9 mouse cellular contexts compared by ENCODE assay signal in the genomic region with DNA sequence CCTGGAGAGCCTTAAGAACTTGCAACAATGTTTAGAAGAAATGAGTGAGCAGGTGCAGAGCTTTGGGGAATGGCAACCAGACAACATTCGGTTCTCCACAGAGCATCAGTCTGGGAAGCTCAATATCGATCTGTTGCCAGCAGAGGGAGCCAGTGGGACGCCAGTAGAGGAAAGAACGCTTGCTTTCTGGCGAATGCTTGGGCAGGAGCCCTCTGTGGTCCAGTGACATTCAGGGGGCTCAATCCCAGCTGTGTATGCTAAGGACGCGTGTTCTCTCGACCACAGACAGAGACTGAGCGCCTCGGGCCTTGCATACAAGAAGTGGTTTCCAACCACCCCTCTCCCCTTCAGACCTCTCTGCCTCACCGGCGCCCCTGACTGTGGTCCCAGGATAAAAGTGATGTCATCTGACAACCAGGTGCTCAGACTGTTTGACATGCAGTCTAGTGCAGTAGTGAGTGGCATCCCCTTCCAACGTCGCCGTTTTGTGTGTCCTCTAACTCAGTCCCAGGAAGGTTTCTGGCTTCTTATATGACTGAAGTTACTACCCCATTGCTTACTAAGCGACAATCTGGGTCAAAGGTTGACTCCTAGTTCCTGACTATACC. TPM values are rescaled to one million over a fixed set of nuclear protein-coding genes. Genes with fewer than 3 reads are reported as not detected.
DNase-seq lines count a peak whose midpoint lies in the region; ATAC-seq and TF ChIP-seq lines count a peak whose summit lies in the region.
"Had no signal": no experiment of that assay in that cellular context is flagged by ENCODE, and none has a peak within 500 bp of the region (broad histone marks: within the 10 kb centered on the region; RNA-seq: fewer than 3 reads in every experiment).

No protein-coding gene starts in this region.

- no peaks in the 10 kb centered on the region for H3K27me3 ChIP-seq in ES-Bruce4 (ENCODE audit: control insufficient read depth, insufficient read depth, low read length, poor library complexity, severe bottlenecking)
- H3K27me3 ChIP-seq in forebrain, embryonic 11.5 days (ENCODE audit: control insufficient read depth, insufficient read depth, low read length): no peaks in the 10 kb centered on the region
- peaks cover 6% of the 10 kb centered on the region; the same call in 1 of the 2 replicates for H3K27me3 ChIP-seq in heart, embryonic 15.5 days

- H3K36me3 ChIP-seq in ES-Bruce4 (ENCODE audit: control insufficient read depth, insufficient read depth, low read length, poor library complexity, severe bottlenecking): no peaks in the 10 kb centered on the region
- H3K36me3 ChIP-seq in forebrain, embryonic 11.5 days (ENCODE audit: control insufficient read depth, insufficient read depth, low read length): no peaks in the 10 kb centered on the region
- H3K36me3 ChIP-seq in heart, embryonic 15.5 days: no peaks in the 10 kb centered on the region

- no peaks in the 10 kb centered on the region for H3K9me3 ChIP-seq in ES-Bruce4 (replicated peaks; ENCODE audit: control insufficient read depth, insufficient read depth, low read length, poor library complexity, severe bottlenecking)
- no peaks in the 10 kb centered on the region for H3K9me3 ChIP-seq in forebrain, embryonic 11.5 days (ENCODE audit: control insufficient read depth, low read length)
- H3K9me3 ChIP-seq in heart, embryonic 15.5 days (replicated peaks): 0 out of 2 replicates have a peak, but pooled peaks cover 4% of the 10 kb centered on the region

- no peak overlapping the region for H3K4me2 ChIP-seq in forebrain, embryonic 11.5 days (ENCODE audit: low read depth, low read length, severe bottlenecking)
- peak overlapping the region; percentile 41 for H3K4me2 ChIP-seq in heart, embryonic 15.5 days

- no peak overlapping the region for H3K9ac ChIP-seq in ES-Bruce4 (ENCODE audit: low read depth, poor library complexity, severe bottlenecking)
- no peak overlapping the region for H3K9ac ChIP-seq in forebrain, embryonic 11.5 days (ENCODE audit: low read length)
- no peak overlapping the region for H3K9ac ChIP-seq in heart, embryonic 15.5 days

- peak; percentile 97 for TF ChIP-seq CTCF in ES-Bruce4 (IDR thresholded peaks at IDR 0.05; ENCODE audit: low read depth, low read length)
- TF ChIP-seq CTCF in lung, adult 2 months (IDR thresholded peaks at IDR 0.05; ENCODE audit: insufficient read depth, low read length): peak; percentile 89
- TF ChIP-seq CTCF in olfactory bulb, adult 2 months (IDR thresholded peaks at IDR 0.05; ENCODE audit: insufficient read depth, low read depth, low read length): peak; percentile 67

- peak; percentile 58 for DNase-seq in c-Kit-positive CD71-negative TER-119-negative erythroid progenitor cells, embryonic 14.5 days (ENCODE audit: low read depth)
- DNase-seq in forebrain, embryonic 11.5 days (ENCODE audit: low spot score): peak; percentile 87
- peak; percentile 79 for DNase-seq in kidney, postnatal 14 days
- DNase-seq in lung, adult 2 months: peak; percentile 72
- peak; percentile 79 for DNase-seq in thymus, postnatal 0 days (ENCODE audit: low spot score)

- no peak overlapping the region for H3K27ac ChIP-seq in ES-Bruce4 (ENCODE audit: insufficient read depth, low read length)
- H3K27ac ChIP-seq in forebrain, embryonic 11.5 days (ENCODE audit: low read depth, low read length): no peak overlapping the region
- H3K27ac ChIP-seq in heart, embryonic 15.5 days: no peak overlapping the region
- no peak overlapping the region for H3K27ac ChIP-seq in olfactory bulb, adult 2 months (ENCODE audit: insufficient read depth, low read depth, low read length)
- H3K27ac ChIP-seq: macrophage had no signal

- no peak overlapping the region for H3K4me3 ChIP-seq in ES-Bruce4 (ENCODE audit: low read depth, low read length)
- no peak overlapping the region for H3K4me3 ChIP-seq in forebrain, embryonic 11.5 days (ENCODE audit: low read depth, low read length)
- H3K4me3 ChIP-seq in heart, embryonic 15.5 days: no peak overlapping the region
- no peak overlapping the region for H3K4me3 ChIP-seq in lung, adult 2 months (replicated peaks; ENCODE audit: extremely low read depth, low read depth, low read length)
- H3K4me3 ChIP-seq in olfactory bulb, adult 2 months (ENCODE audit: insufficient read depth, low read depth, low read length): no peak overlapping the region

- H3K4me1 ChIP-seq in ES-Bruce4 (ENCODE audit: control insufficient read depth, insufficient read depth, low read length): no peaks in the 10 kb centered on the region
- no peaks in the 10 kb centered on the region for H3K4me1 ChIP-seq in forebrain, embryonic 11.5 days (replicated peaks; ENCODE audit: control insufficient read depth, insufficient read depth, low read length)
- H3K4me1 ChIP-seq in heart, embryonic 15.5 days (replicated peaks): 0 out of 2 replicates have a peak, but pooled peaks cover 2% of the 10 kb centered on the region
- no peaks in the 10 kb centered on the region for H3K4me1 ChIP-seq in lung, adult 2 months (ENCODE audit: control insufficient read depth, insufficient read depth, low read length)
- peaks cover 5% of the 10 kb centered on the region; the same call in 1 of the 2 replicates for H3K4me1 ChIP-seq in olfactory bulb, adult 2 months (ENCODE audit: control insufficient read depth, insufficient read depth, low read length)

- 19% methylated on average over 16 of the region's 16 CpGs for WGBS in forebrain, embryonic 11.5 days
- WGBS in heart, embryonic 15.5 days: 16% methylated on average over 16 of the region's 16 CpGs
- WGBS in lung, adult 2 months: 13% methylated on average over 16 of the region's 16 CpGs
- WGBS in olfactory bulb, adult 2 months: 12% methylated on average over 16 of the region's 16 CpGs

- no peak for TF ChIP-seq POLR2A in ES-Bruce4 (IDR thresholded peaks at IDR 0.05; ENCODE audit: insufficient read depth, low read length)
- TF ChIP-seq POLR2A in lung, adult 2 months (IDR thresholded peaks at IDR 0.05; ENCODE audit: borderline replicate concordance, extremely low read depth, low read depth, low read length): no peak
- TF ChIP-seq POLR2A in olfactory bulb, adult 2 months (IDR thresholded peaks at IDR 0.05; ENCODE audit: insufficient read depth, low read depth, low read length): no peak

- TF ChIP-seq EP300 in ES-Bruce4 (IDR thresholded peaks at IDR 0.05; ENCODE audit: insufficient read depth, low read depth, low read length): no peak

- no peak; the same call in 1 of the 2 replicates for ATAC-seq in forebrain, embryonic 11.5 days (replicated peaks; ENCODE audit: low FRiP score)
- ATAC-seq in heart, embryonic 15.5 days (replicated peaks; ENCODE audit: insufficient number of reproducible peaks, insufficient read depth, low FRiP score, low read depth): no peak

RNA-seq across cellular contexts. Expression of a gene that starts 16.9 kb away (rescaled TPM):
- polyA plus RNA-seq in ES-Bruce4 (2011; ENCODE audit: insufficient read depth, insufficient read length, low read depth, missing spikeins): not detected in 2 replicates
- polyA plus RNA-seq in forebrain, embryonic 11.5 days (2014; fragmentation: Nextera tagmentation; extraction: Ambion mirVana): not detected in 2 replicates
- polyA plus RNA-seq in heart, embryonic 15.5 days (2015; fragmentation: Nextera tagmentation; extraction: Ambion mirVana): 2.7 and 5.6 TPM in 2 replicates
- 257 and 330 TPM in 2 replicates for polyA plus RNA-seq in lung, adult 2 months (2012; rRNA removed)
- not detected in 2 replicates for polyA plus RNA-seq in olfactory bulb, adult 2 months (2012; ENCODE audit: insufficient read depth, insufficient read length, low replicate concordance, missing spikeins)
- polyA plus RNA-seq in thymus, postnatal 0 days (2015; fragmentation: Nextera tagmentation; extraction: Ambion mirVana): not detected in 2 replicates
- polyA plus RNA-seq: macrophage had no signal

RNA-seq across cellular contexts. Expression of a gene that starts 17.2 kb away (rescaled TPM):
- 0.46 TPM in 1 of 2 replicates, not detected in the other for polyA plus RNA-seq in ES-Bruce4 (2011; ENCODE audit: insufficient read depth, insufficient read length, low read depth, missing spikeins)
- polyA plus RNA-seq in forebrain, embryonic 11.5 days (2014; fragmentation: Nextera tagmentation; extraction: Ambion mirVana): not detected in 2 replicates
- not detected in 2 replicates for polyA plus RNA-seq in heart, embryonic 15.5 days (2015; fragmentation: Nextera tagmentation; extraction: Ambion mirVana)
- polyA plus RNA-seq in lung, adult 2 months (2012; rRNA removed): 18.0 TPM in 1 of 2 replicates, not detected in the other
- polyA plus RNA-seq in olfactory bulb, adult 2 months (2012; ENCODE audit: insufficient read depth, insufficient read length, low replicate concordance, missing spikeins): not detected in 2 replicates
- polyA plus RNA-seq in thymus, postnatal 0 days (2015; fragmentation: Nextera tagmentation; extraction: Ambion mirVana): 1.3 and 6.3 TPM in 2 replicates
- polyA plus RNA-seq: macrophage had no signal

RNA-seq across cellular contexts. Expression of a gene that starts 32.5 kb away (rescaled TPM):
- 0.33 TPM in 1 of 2 replicates, not detected in the other for polyA plus RNA-seq in ES-Bruce4 (2011; ENCODE audit: insufficient read depth, insufficient read length, low read depth, missing spikeins)
- polyA plus RNA-seq in forebrain, embryonic 11.5 days (2014; fragmentation: Nextera tagmentation; extraction: Ambion mirVana): not detected in 2 replicates
- 0.47 and 0.59 TPM in 2 replicates for polyA plus RNA-seq in heart, embryonic 15.5 days (2015; fragmentation: Nextera tagmentation; extraction: Ambion mirVana)
- 2.0 and 23.0 TPM in 2 replicates for polyA plus RNA-seq in lung, adult 2 months (2012; rRNA removed)
- not detected in 2 replicates for polyA plus RNA-seq in olfactory bulb, adult 2 months (2012; ENCODE audit: insufficient read depth, insufficient read length, low replicate concordance, missing spikeins)
- 0.22 and 0.28 TPM in 2 replicates for polyA plus RNA-seq in thymus, postnatal 0 days (2015; fragmentation: Nextera tagmentation; extraction: Ambion mirVana)
- polyA plus RNA-seq: macrophage had no signal

RNA-seq across cellular contexts. Expression of a gene that starts 42.0 kb away (rescaled TPM):
- not detected in 2 replicates for polyA plus RNA-seq in ES-Bruce4 (2011; ENCODE audit: insufficient read depth, insufficient read length, low read depth, missing spikeins)
- polyA plus RNA-seq in forebrain, embryonic 11.5 days (2014; fragmentation: Nextera tagmentation; extraction: Ambion mirVana): not detected in 2 replicates
- not detected in 2 replicates for polyA plus RNA-seq in heart, embryonic 15.5 days (2015; fragmentation: Nextera tagmentation; extraction: Ambion mirVana)
- not detected in 2 replicates for polyA plus RNA-seq in lung, adult 2 months (2012; rRNA removed)
- not detected in 2 replicates for polyA plus RNA-seq in olfactory bulb, adult 2 months (2012; ENCODE audit: insufficient read depth, insufficient read length, low replicate concordance, missing spikeins)
- polyA plus RNA-seq in thymus, postnatal 0 days (2015; fragmentation: Nextera tagmentation; extraction: Ambion mirVana): 0.18 and 0.23 TPM in 2 replicates
- polyA plus RNA-seq: macrophage had no signal

RNA-seq across cellular contexts. Expression of a gene that starts 51.4 kb away (rescaled TPM):
- polyA plus RNA-seq in ES-Bruce4 (2011; ENCODE audit: insufficient read depth, insufficient read length, low read depth, missing spikeins): 4.6 and 7.0 TPM in 2 replicates
- 1.3 and 1.4 TPM in 2 replicates for polyA plus RNA-seq in forebrain, embryonic 11.5 days (2014; fragmentation: Nextera tagmentation; extraction: Ambion mirVana)
- 1.8 and 2.3 TPM in 2 replicates for polyA plus RNA-seq in heart, embryonic 15.5 days (2015; fragmentation: Nextera tagmentation; extraction: Ambion mirVana)
- polyA plus RNA-seq in lung, adult 2 months (2012; rRNA removed): 0.24 and 5.6 TPM in 2 replicates
- not detected in 2 replicates for polyA plus RNA-seq in olfactory bulb, adult 2 months (2012; ENCODE audit: insufficient read depth, insufficient read length, low replicate concordance, missing spikeins)
- 10.2 and 12.7 TPM in 2 replicates for polyA plus RNA-seq in thymus, postnatal 0 days (2015; fragmentation: Nextera tagmentation; extraction: Ambion mirVana)
- polyA plus RNA-seq: macrophage had no signal

Comparison
In these comparisons a context has a peak if more than half of its experiments do, and no peak if none do; other contexts are left out.
1. RNA of a gene that starts 16.9 kb away (polyA plus RNA-seq): 257 to 330 TPM in lung, adult 2 months; 2.7 to 5.6 TPM in heart, embryonic 15.5 days, not detected in ES-Bruce4, not detected in forebrain, embryonic 11.5 days, not detected in olfactory bulb, adult 2 months and not detected in thymus, postnatal 0 days; every median in the first group is over 10 times any median in the second.
2. Peak in every context shown above with its lines, with median percentiles within 50 percentile points of each other: CTCF ChIP-seq and DNase-seq.